Mouse (Mus musculus): ENCODE results near the gene Slc8a1.

DNA sequence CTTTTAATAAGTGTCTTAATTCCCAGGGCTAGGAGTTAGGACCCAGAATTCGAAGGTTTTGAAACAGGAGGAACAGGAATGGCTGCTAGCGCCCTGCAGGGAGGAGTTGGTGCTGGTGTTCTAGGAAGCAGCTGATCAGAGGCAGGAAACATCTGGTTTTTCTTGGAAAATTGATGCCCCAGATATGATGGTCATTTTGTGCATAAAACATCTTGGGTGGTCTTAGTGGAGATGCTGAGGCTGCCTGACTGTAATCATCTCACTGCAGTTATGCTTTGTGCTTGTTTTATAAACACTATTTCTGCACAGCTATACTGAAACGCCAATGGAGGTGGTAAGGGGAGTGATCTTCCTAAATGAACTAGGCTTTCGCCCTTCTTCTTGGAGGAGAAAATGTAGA is 345.1 kb downstream of the Slc8a1 start:
- TF ChIP-seq CTCF (IDR thresholded peaks at IDR 0.05; ENCODE audit: insufficient read depth, low read depth, low read length) (no peak), POLR2A (IDR thresholded peaks at IDR 0.05; ENCODE audit: insufficient read depth, low read depth, low read length) (no peak)
